ENCODE assay signal across 21 mouse cellular contexts in genomic region chr7:89363975-89364374, GRCm38 (mm10). TPM values are rescaled to one million over a fixed set of nuclear protein-coding genes. Genes with fewer than 3 reads are reported as not detected.
DNase-seq lines count a peak whose midpoint lies in the region; ATAC-seq and TF ChIP-seq lines count a peak whose summit lies in the region.
"Had no signal": no experiment of that assay in that cellular context is flagged by ENCODE, and none has a peak within 500 bp of the region (broad histone marks: within the 10 kb centered on the region; RNA-seq: fewer than 3 reads in every experiment).

No protein-coding gene starts in this region.

- H3K4me2 ChIP-seq in midbrain, embryonic 15.5 days, result no peak overlapping the region
- H3K4me2 ChIP-seq: embryonic facial prominence, embryonic 12.5 days; heart, embryonic 11.5 days; heart, embryonic 15.5 days; hindbrain, embryonic 13.5 days had no signal

- no peaks in the 10 kb centered on the region for H3K36me3 ChIP-seq in thymus, adult 2 months (ENCODE audit: control insufficient read depth, insufficient read depth, low read length)
- no peaks in the 10 kb centered on the region for H3K36me3 ChIP-seq in midbrain, embryonic 15.5 days (replicated peaks)
- H3K36me3 ChIP-seq: embryonic facial prominence, embryonic 12.5 days; G1E; heart, embryonic 15.5 days; hindbrain, embryonic 13.5 days had no signal

- no peak overlapping the region for H3K4me3 ChIP-seq in cerebellum, adult 2 months (replicated peaks; ENCODE audit: insufficient read depth, low read depth, low read length)
- no peak overlapping the region for H3K4me3 ChIP-seq in thymus, adult 2 months (ENCODE audit: control insufficient read depth, insufficient read depth, low read length)
- no peak overlapping the region for H3K4me3 ChIP-seq in midbrain, embryonic 15.5 days
- H3K4me3 ChIP-seq: embryonic facial prominence, embryonic 12.5 days; heart, adult 2 months; heart, embryonic 15.5 days; hindbrain, embryonic 13.5 days had no signal

- no peaks in the 10 kb centered on the region; the same call in 1 of the 2 replicates for H3K4me1 ChIP-seq in cerebellum, adult 2 months (ENCODE audit: control insufficient read depth, insufficient read depth, low read length)
- H3K4me1 ChIP-seq in thymus, adult 2 months (replicated peaks; ENCODE audit: control insufficient read depth, insufficient read depth, low read length), result no peaks in the 10 kb centered on the region
- H3K4me1 ChIP-seq in midbrain, embryonic 15.5 days, result no peaks in the 10 kb centered on the region; the same call in 1 of the 2 replicates
- H3K4me1 ChIP-seq: embryonic facial prominence, embryonic 12.5 days had no signal

- H3K27ac ChIP-seq in cerebellum, adult 2 months (ENCODE audit: insufficient read depth, low read length), result no peak overlapping the region
- H3K27ac ChIP-seq in thymus, adult 2 months (ENCODE audit: control insufficient read depth, insufficient read depth, low read length), result no peak overlapping the region
- H3K27ac ChIP-seq in midbrain, embryonic 15.5 days, result no peak overlapping the region
- H3K27ac ChIP-seq: embryonic facial prominence, embryonic 12.5 days; heart, adult 2 months; heart, embryonic 15.5 days; hindbrain, embryonic 13.5 days; hindbrain, postnatal 0 days had no signal

- no peak overlapping the region for H3K9ac ChIP-seq in midbrain, embryonic 15.5 days
- H3K9ac ChIP-seq: embryonic facial prominence, embryonic 12.5 days; heart, embryonic 15.5 days; hindbrain, embryonic 13.5 days had no signal

- 44% methylated on average over 5 of the region's 5 CpGs for WGBS in cerebellum, adult 2 months
- WGBS in thymus, adult 2 months, result 94% methylated on average over 5 of the region's 5 CpGs
- WGBS in midbrain, embryonic 15.5 days, result 89% methylated on average over 5 of the region's 5 CpGs

- TF ChIP-seq POLR2A in cerebellum, adult 2 months (IDR thresholded peaks at IDR 0.05; ENCODE audit: borderline replicate concordance, insufficient read depth, low read length), result no peak
- no peak for TF ChIP-seq POLR2A in thymus, adult 2 months (IDR thresholded peaks at IDR 0.05; ENCODE audit: control insufficient read depth, extremely low read depth, insufficient read depth, low read length, poor library complexity)

- peak; percentile 84 for ATAC-seq in cerebellum, adult (ENCODE audit: insufficient number of reproducible peaks, low FRiP score, low TSS enrichment)
- no peak for ATAC-seq in midbrain, embryonic 15.5 days (replicated peaks)
- no peak for ATAC-seq in megakaryocyte-erythroid progenitor cell, adult 5-6 weeks (replicated peaks; ENCODE audit: low FRiP score, low TSS enrichment, poor library complexity, severe bottlenecking)
- ATAC-seq: CD4-positive, CD25-positive, alpha-beta regulatory T cell, adult 4 months; forebrain, embryonic 16.5 days; hindbrain, postnatal 0 days had no signal

- no peaks in the 10 kb centered on the region for H3K27me3 ChIP-seq in cerebellum, adult 2 months (ENCODE audit: control insufficient read depth, insufficient read depth, low read length)
- H3K27me3 ChIP-seq in thymus, adult 2 months (ENCODE audit: control insufficient read depth, insufficient read depth, low read length), result no peaks in the 10 kb centered on the region
- 0 out of 2 replicates have a peak, but pooled peaks cover 4% of the 10 kb centered on the region for H3K27me3 ChIP-seq in midbrain, embryonic 15.5 days (replicated peaks)
- H3K27me3 ChIP-seq: embryonic facial prominence, embryonic 12.5 days; heart, embryonic 15.5 days had no signal

- DNase-seq in cerebellum, postnatal 4 days (ENCODE audit: low spot score in 2 of 2), result no peak
- DNase-seq in cerebellum, adult 2 months, result peak; percentile 40 to 67
- peak; percentile 72 to 77 for DNase-seq in cerebellum, postnatal 10 days
- no peak for DNase-seq in thymus, adult 2 months
- DNase-seq: adrenal gland, adult 8-10 months; adrenal gland, postnatal 36 days; B cell, adult 2 months; gastrocnemius, postnatal 14 days; heart, adult 2 months; heart, postnatal 14 days had no signal

- no peaks in the 10 kb centered on the region for H3K9me3 ChIP-seq in midbrain, embryonic 15.5 days
- H3K9me3 ChIP-seq: embryonic facial prominence, embryonic 12.5 days; G1E; heart, embryonic 15.5 days; hindbrain, embryonic 13.5 days had no signal

- no peak for TF ChIP-seq CTCF in cerebellum, adult 2 months (IDR thresholded peaks at IDR 0.05; ENCODE audit: borderline replicate concordance, insufficient read depth, low read depth, low read length)
- TF ChIP-seq CTCF in thymus, adult 2 months (IDR thresholded peaks at IDR 0.05; ENCODE audit: borderline replicate concordance, control insufficient read depth, extremely low read depth, insufficient read depth, low read length, poor library complexity), result no peak

RNA-seq across cellular contexts. Expression of gene Tmem135, which starts 40.0 kb away (rescaled TPM):
- 41.2 and 42.7 TPM in 2 replicates for polyA plus RNA-seq in cerebellum, adult 2 months (2012; rRNA removed)
- 47.6 and 75.4 TPM in 2 replicates for polyA plus RNA-seq in thymus, adult 2 months (2012; rRNA removed)
- polyA plus RNA-seq in midbrain, embryonic 15.5 days (2015; fragmentation: Nextera tagmentation; extraction: Ambion mirVana), result 28.0 and 32.8 TPM in 2 replicates
- total RNA-seq in megakaryocyte-erythroid progenitor cell, adult 5-6 weeks (2014; fragmentation: Nextera tagmentation), result 20.8 and 21.9 TPM in 2 replicates
- total RNA-seq in megakaryocyte-erythroid progenitor cell, adult 5-6 weeks (2017), result 15.5 and 19.1 TPM in 2 replicates

RNA-seq across cellular contexts. Expression of gene Fzd4, which starts 40.2 kb away (rescaled TPM):
- 5.6 and 6.4 TPM in 2 replicates for polyA plus RNA-seq in cerebellum, adult 2 months (2012; rRNA removed)
- 2.4 and 2.9 TPM in 2 replicates for polyA plus RNA-seq in thymus, adult 2 months (2012; rRNA removed)
- polyA plus RNA-seq in midbrain, embryonic 15.5 days (2015; fragmentation: Nextera tagmentation; extraction: Ambion mirVana), result 1.6 and 1.7 TPM in 2 replicates
- not detected in 2 replicates for total RNA-seq in megakaryocyte-erythroid progenitor cell, adult 5-6 weeks (2014; fragmentation: Nextera tagmentation)
- 0.14 TPM in 1 of 2 replicates, not detected in the other for total RNA-seq in megakaryocyte-erythroid progenitor cell, adult 5-6 weeks (2017)
- polyA plus RNA-seq: CD4-positive, CD25-positive, alpha-beta regulatory T cell, adult 4 months; G1E had no signal

Comparison
In these comparisons a context has a peak if more than half of its experiments do, and no peak if none do; other contexts are left out.
1. DNase-seq: peak in cerebellum, adult 2 months (2 of 2) and cerebellum, postnatal 10 days (2 of 2); none in cerebellum, postnatal 4 days (0 of 2) and thymus, adult 2 months (single experiment).